Mouse (Mus musculus): Measurements from ENCODE around the gene Lsm4.

Gene Lsm4

GRCm38 (mm10) chr8:70678679-70679078, 5.6 kb downstream of the Lsm4 start:
- DNase-seq (ENCODE audit: low spot score) = no peak

DNA sequence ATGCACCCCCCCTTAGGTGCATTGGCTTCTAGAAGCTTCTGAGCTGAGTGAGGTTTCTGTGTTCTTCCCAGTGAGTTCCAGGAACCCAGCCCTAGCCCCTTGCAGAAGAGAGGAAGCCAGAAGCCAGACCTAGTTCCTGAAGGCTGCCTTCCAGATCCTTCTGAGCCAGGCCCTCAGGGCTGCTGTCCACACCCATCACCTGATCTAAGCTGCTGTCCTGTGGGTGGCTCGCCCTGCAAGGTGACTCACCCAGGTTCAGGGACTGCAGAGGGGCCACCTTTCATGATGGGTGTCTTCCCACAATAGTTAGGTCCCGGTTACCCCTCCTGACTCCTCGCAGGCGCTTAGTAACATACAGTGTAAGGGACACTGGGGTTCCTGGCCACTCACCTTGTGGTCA, 6.4 kb downstream of the Lsm4 start:
- no peak for DNase-seq (ENCODE audit: low spot score)

DNA sequence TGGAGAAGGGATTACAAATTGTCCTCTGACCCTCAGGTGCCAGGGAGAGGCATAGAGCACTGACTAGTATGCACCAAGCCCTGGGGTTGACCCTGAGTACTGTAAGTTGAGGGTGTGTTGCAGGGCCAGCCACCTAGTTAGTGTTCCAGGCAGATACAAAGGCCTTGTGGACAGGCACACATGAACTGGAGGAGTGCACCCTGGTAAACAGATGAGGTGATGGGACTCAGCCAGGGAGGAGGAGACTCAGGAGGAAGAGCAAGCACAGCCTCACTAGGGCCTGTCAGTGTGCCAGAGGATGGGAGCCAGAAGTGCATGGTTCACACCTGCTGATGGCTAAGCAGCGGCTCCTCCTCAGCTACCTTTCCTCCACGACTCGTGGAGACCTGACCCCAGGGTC, 7.0 kb downstream of the Lsm4 start:
- no peak for DNase-seq (ENCODE audit: low spot score)

DNA sequence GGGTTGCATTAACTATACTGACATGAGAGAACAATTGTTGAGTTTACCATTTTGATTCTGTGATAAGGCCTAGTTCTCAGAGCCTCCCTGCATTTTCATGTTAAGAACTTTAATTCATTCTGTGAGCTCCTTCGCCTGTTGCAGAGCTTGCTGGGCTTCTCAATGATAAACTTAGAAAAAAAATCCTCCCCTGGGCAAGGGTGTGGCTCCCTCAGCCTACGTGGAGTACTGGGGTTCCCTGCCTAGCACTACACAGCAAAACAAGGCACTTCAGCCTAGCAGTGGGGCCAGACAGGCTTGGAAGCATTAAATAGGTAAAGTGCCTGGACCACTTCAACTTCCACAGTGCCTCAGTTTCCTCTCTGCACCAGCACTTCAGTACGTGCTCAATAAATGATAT, 8.4 kb downstream of the Lsm4 start:
- no peak for DNase-seq (ENCODE audit: low spot score)

DNA sequence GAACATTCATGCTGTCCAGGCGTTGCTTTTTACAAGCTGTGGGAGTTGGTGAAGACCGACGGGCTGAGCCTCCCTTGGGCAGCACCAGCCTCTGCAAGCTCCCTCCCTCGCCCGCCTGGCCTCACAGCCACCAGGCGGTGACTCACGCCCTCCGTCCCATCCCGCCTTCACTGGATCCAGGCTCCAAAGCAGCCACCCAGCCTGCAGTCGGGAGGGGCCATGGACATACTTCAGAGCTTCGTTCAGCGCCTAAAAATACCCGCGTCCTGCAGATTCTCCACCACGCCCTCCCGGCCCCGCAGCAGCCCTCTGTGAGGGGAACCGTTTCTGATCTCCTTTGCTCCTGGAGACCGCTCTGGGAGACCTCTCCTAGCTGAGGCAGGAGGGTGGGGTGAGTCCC, 9.1 kb downstream of the Lsm4 start:
- DNase-seq (ENCODE audit: low spot score) = no peak

GRCm38 (mm10) chr8:70682692-70683091, 9.6 kb downstream of the Lsm4 start:
- DNase-seq (ENCODE audit: low spot score) = no peak

- DNase-seq (ENCODE audit: low spot score) = no peak
Measured at GRCm38 (mm10) chr8:70684291-70684690, 11.2 kb downstream of the Lsm4 start.

- no peak for DNase-seq (ENCODE audit: low spot score)
Measured at GRCm38 (mm10) chr8:70687576-70687975, 14.5 kb downstream of the Lsm4 start.

GRCm38 (mm10) chr8:70688136-70688535, 15.1 kb downstream of the Lsm4 start:
- no peak for DNase-seq (ENCODE audit: low spot score)

- no peak for DNase-seq (ENCODE audit: low spot score)
Measured at GRCm38 (mm10) chr8:70689892-70690390, 16.9 kb downstream of the Lsm4 start.

GRCm38 (mm10) chr8:70691230-70691629, 18.2 kb downstream of the Lsm4 start:
- no peak for DNase-seq (ENCODE audit: low spot score)

GRCm38 (mm10) chr8:70691727-70692231, 18.7 kb downstream of the Lsm4 start:
- no peak for DNase-seq (ENCODE audit: low spot score)

- DNase-seq (ENCODE audit: low spot score) = no peak
Measured at GRCm38 (mm10) chr8:70693636-70694035, 20.6 kb downstream of the Lsm4 start.

DNA sequence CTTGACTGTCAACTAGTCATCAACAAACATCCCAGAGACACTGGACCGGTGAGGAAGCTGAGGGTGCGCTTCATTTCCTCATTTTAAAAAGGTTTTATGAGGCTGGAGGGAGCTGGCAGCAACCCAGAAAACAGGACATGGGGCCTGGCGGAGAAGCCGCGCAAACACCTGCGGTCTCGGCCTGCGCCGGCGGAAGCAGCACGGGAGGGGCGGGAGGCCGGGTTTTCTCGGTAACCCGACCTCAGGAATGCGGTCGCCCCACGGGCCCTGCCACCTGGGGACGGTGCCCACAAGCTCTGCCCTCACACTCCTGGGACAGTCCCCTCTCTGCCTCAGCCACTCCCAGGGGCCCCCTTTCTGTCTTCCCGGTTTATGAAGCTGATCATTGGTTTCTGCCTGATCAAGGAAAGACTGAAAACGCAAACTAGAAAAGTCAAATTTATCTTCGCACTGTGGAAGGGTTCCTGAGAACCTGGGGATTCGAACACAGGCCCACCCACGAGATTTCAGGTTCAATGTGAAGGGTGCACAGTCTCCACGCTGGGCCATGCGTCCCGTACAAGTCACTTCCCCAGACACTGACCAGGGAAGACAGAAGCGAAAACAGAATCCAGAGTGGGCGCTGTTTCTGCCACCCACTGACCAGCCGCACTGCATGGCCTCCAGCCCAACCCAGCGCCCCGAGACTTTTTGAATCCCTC, 22.4 kb downstream of the Lsm4 start:
- DNase-seq (ENCODE audit: low spot score) = no peak

DNA sequence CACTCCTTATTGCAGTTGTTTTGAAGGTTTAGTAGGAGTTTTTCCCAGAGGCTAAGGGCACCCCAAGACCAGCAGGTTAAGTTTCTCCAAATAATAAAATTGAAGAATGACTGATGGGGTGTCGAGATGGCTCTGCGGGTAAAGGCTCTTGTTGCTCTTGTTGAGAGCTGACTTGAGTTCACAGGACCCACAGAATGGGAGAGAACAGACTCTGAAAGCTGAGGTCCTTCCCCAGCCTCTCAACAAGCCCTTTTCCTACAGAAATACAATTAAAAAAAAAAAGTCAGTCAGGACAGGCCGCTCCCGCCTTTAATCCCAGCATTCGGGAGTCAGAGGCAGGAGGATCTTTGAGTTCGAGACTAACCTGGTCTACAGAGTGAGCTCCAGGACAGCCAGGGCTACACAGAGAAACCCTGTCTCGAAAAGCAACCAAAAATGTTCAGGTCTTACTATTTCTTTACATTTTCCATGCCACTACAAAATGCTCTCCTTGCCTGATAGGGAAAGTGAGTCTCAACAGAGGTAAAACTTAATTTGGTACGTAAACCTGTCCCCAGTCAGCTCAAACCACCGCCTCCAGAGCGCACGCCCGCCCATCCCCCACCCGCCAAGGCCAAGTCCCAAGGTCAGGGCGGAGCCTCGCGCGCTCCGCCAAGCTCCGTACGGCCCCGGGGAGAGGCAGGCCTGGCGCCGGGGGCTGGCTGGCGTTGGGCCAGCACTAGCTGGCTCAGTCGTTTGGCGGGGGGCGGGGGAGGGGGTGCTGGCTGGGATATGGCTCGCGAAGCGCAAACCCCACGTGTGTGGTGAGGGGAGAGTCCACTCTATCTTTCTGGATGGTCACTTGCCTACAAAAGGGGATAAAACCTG, 23.2 kb downstream of the Lsm4 start:
- DNase-seq (ENCODE audit: low spot score) = peak; percentile 85

- DNase-seq (ENCODE audit: low spot score) = no peak
Measured at GRCm38 (mm10) chr8:70696946-70697345, 23.9 kb downstream of the Lsm4 start.

DNA sequence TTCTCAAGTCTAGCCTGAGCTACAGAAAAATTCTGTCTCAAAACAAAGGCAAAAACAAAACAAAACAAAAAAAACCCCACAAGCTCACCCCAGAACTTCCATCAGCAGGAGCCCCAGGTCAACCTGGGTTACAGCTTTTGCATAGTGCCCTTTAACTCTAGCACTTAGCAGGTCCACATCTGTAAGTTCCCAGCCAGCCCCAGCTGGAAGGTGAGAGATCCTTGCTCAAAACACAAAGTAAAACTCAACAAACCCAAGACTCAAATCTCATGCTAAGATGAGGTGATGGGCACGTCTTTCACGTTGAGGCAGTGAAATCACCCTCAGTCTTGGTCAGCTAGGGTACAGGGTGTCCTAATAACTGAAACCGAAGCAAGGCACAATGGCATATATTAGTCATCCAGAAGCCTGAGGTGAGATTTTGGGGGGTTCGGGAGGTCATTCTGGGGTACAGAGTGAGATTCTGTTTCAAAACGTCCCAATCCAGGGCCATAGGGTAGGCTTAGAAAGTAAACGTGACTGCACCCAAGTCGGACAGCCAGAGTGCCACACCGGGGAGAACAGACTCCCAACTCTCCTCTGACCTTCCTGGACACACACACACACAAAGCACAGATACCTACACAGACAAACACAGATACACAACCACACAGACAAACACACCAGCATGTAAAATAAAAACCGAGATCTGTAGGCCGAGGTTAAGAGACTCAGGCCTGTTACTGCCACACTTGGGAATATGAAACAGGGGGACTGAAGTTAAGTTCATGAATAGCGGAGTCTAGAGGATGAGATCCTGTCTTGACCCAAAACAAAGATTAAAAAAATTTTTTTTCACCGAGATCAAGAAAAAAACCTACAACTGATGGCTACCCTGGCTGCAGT, 24.6 kb downstream of the Lsm4 start:
- no peak for DNase-seq (ENCODE audit: low spot score)

DNA sequence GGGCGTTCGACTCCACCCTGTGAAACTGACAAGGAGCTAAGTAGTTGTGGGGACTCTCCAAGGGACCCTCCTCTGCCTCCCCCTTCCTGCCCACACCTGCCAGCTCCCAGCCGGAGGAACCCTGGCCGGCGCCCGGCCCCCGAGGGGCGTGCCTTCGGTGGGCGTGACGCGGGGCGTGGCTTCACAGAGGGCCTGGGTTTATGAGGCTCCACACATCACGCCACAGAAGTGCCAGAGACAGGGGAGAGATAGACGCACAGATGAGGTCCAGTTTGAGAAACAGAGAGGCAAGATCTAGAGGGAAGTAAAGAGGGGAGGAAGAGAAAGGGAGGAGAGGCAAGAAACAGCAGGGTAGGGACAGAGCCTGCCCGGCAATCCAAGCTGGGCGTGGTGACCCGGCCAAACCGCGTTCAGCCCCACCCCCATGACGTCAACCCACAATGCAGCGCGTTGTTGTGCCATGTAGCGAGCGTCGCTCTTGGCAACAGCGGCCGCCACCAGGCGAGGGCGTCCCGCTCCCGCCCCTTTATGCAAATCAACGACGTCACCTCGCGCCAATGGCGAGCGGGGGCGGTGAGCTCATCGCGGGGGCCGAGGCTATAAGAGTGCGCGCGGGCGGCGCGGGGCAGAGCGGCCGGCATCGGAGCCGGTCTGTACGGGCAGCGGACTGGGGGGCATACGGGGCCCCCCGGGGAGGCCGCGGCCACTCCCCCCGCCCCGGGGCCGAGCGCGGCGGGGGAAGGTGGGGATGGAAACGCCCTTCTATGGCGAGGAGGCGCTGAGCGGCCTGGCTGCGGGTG, 25.5 kb downstream of the Lsm4 start, which contains the start of gene Jund:
Gene Jund, plus strand, starts transcription at position 640 of the 800 bp plus-strand sequence.
- peak; percentile 99 for DNase-seq (ENCODE audit: low spot score)

DNA sequence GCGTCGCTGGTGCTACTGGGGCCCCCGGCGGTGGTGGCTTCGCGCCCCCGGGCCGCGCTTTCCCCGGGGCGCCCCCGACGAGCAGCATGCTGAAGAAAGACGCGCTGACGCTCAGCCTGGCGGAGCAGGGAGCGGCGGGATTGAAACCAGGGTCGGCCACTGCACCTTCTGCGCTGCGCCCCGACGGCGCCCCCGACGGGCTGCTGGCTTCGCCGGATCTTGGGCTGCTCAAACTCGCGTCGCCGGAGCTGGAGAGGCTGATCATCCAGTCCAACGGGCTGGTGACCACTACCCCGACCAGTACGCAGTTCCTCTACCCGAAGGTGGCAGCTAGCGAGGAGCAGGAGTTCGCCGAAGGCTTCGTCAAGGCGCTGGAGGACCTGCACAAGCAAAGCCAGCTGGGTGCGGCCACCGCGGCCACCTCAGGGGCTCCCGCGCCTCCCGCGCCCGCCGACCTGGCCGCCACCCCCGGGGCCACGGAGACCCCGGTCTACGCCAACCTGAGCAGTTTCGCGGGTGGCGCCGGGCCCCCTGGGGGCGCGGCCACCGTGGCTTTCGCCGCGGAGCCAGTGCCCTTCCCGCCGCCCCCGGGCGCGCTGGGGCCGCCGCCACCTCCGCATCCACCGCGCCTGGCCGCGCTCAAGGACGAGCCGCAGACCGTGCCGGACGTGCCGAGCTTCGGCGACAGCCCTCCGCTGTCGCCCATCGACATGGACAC, 26.2 kb downstream of the Lsm4 start:
- DNase-seq (ENCODE audit: low spot score) = peak; percentile 47

DNA sequence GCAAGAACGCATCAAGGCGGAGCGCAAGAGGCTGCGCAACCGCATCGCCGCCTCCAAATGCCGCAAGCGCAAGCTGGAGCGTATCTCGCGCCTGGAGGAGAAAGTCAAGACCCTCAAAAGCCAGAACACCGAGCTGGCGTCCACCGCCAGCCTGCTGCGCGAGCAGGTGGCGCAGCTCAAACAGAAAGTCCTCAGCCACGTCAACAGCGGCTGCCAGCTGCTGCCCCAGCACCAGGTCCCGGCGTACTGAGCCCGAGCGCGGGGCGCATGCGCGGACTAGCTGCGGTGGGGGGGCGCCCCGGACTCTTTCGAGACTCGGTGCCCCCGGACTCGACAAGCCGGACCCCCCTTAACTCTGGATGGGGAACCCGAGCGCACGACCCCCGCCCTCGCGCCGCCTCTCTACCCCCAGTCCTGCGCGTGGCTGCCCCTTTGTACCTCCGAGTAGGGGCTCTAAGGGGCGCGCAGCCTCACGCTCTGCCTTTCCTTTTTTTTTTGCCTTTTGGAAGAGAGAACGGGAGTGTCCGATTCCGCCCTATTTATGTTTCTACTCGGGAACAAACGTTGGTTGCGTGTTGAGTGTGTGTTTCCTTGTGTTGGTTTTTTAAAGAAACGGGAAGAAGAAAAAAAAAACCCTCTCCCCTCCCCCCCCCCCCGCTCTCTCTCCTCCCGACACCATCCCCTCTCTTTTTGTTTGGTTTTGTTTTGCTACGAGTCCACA, 26.9 kb downstream of the Lsm4 start:
- DNase-seq (ENCODE audit: low spot score) = peak; percentile 56

Measured in c-Kit-positive CD71-positive TER-119-positive erythroid progenitor cells, embryonic 14.5 days (primary cell).